Mouse (Mus musculus): ENCODE measurements at regions not wholly inside any gene's neighbourhood (a gene's known extent, or its start where the extent isn't known, plus 50 kb on each side); places are given as distances from the start of the nearest gene placed in this dataset.

DNA sequence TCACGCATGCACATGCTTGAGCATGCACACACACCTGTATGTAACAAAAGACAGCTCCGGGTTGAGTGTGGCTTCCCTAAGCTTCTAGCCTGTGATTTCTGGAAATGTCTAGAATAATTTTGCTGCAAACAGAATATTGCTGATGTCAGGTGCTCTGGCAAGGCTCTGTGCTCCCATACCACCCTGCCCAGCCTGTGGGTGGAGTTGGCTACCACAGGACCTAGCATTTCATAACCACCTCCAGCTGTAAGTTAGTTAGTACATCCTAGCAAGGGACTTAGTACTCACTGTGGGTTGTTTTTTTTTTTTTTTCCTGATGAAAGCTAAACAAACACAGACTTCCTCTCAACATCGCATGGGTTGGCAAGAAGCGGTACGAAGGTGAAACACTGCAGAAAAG lies 150.5 kb downstream of the Bcl2l11 start:
- TF ChIP-seq CTCF (IDR thresholded peaks at IDR 0.05; ENCODE audit: low read depth), result no peak
- no peak for TF ChIP-seq EP300 (IDR thresholded peaks at IDR 0.05; ENCODE audit: low read depth)
